Mouse (Mus musculus): Measurements from ENCODE around the gene Fpgt. TPM values are rescaled to one million over a fixed set of nuclear protein-coding genes. Genes with fewer than 3 reads are reported as not detected.

Fpgt gene
- 31.8 TPM for polyA plus RNA-seq (2014; fragmentation: Illumina TruSeq; extraction: RNeasy Lipid Tissue Mini Kit (QIAGEN cat#74804); ENCODE audit: low read depth, low replicate concordance)

GRCm38 (mm10) chr3:155093116-155093956 lies at the start of gene Fpgt, which contains the start of gene Lrriq3:
Gene Fpgt (minus strand): TSS chr3:155093403.
Gene Lrriq3 (plus strand): TSS chr3:155093434.

GRCm38 (mm10) chr3:155055231-155055916 lies 37.8 kb downstream of the Fpgt start, which contains the start of gene Tnni3k:
Gene Tnni3k (minus strand): TSS chr3:155055407.

Other genes starting within 250 kb of the Fpgt start
- not detected for gene Tnni3k, start 38.0 kb downstream of the Fpgt start, polyA plus RNA-seq (2014; fragmentation: Illumina TruSeq; extraction: RNeasy Lipid Tissue Mini Kit (QIAGEN cat#74804); ENCODE audit: low read depth, low replicate concordance)
- 7.2 TPM for gene Lrriq3, start within 50 bp of the Fpgt start, polyA plus RNA-seq (2014; fragmentation: Illumina TruSeq; extraction: RNeasy Lipid Tissue Mini Kit (QIAGEN cat#74804); ENCODE audit: low read depth, low replicate concordance)